Mouse (Mus musculus): ENCODE measurements at regions not wholly inside any gene's neighbourhood (a gene's known extent, or its start where the extent isn't known, plus 50 kb on each side); places are given as distances from the start of the nearest gene placed in this dataset.

- TF ChIP-seq EP300 (IDR thresholded peaks at IDR 0.05) (no peak), CTCF (IDR thresholded peaks at IDR 0.05) (no peak)
These were observed 381.6 kb downstream of the Lmo4 start for GRCm38 (mm10) chr3:143823395-143823777.

Measured in lung, postnatal 0 days (tissue).